Mouse (Mus musculus): Measurements from ENCODE around the gene Siglecf.
A peak's percentile ranks its signal among the peaks of the same experiment; 100 is the strongest.

Gene Siglecf

GRCm38 (mm10) chr7:43378226-43378625, 27.1 kb downstream of the Siglecf start:
- DNase-seq (ENCODE audit: low read depth, low spot score), result peak; percentile 56

- DNase-seq (ENCODE audit: low read depth, low spot score), result no peak
These were observed 41.4 kb downstream of the Siglecf start for GRCm38 (mm10) chr7:43392349-43393121.

GRCm38 (mm10) chr7:43399501-43399900, 48.4 kb downstream of the Siglecf start:
- no peak for DNase-seq (ENCODE audit: low read depth, low spot score)

- DNase-seq (ENCODE audit: low read depth, low spot score), result no peak
These were observed 51.6 kb downstream of the Siglecf start for GRCm38 (mm10) chr7:43402718-43403117.

GRCm38 (mm10) chr7:43407573-43407972, 56.4 kb downstream of the Siglecf start:
- DNase-seq (ENCODE audit: low read depth, low spot score), result no peak

- DNase-seq (ENCODE audit: low read depth, low spot score), result no peak
These were observed 57.0 kb downstream of the Siglecf start, which contains the start of gene Siglecg for GRCm38 (mm10) chr7:43408131-43408553. Gene Siglecg, plus strand, starts transcription at chr7:43408204.

- no peak for DNase-seq (ENCODE audit: low read depth, low spot score)
These were observed 57.9 kb downstream of the Siglecf start for GRCm38 (mm10) chr7:43409084-43409483.
